Mouse (Mus musculus) bone marrow, adult 2 months (tissue): ENCODE measurements around the gene Gpank1. TPM values are rescaled to one million over a fixed set of nuclear protein-coding genes. Genes with fewer than 3 reads are reported as not detected.

Experiments
- H3K27ac ChIP-seq: fragments of 200-500 bp; 2 replicates; pipeline ENCODE4 v1.5.1; 2012; ENCODE audit warnings: low read depth, mild to moderate bottlenecking, control low read depth, inconsistent platforms, low read length; ENCODE audit not compliant: control insufficient read depth, poor library complexity, insufficient read depth
- H3K4me1 ChIP-seq: fragments of 200-500 bp; 2 replicates; pipeline ENCODE4 v1.6.1; 2011; ENCODE audit warnings: low read length; ENCODE audit not compliant: control insufficient read depth, insufficient read depth
- H3K4me3 ChIP-seq: fragments of 200-500 bp; replicated peaks from 2 replicates; pipeline ENCODE3; 2011; ENCODE audit warnings: mild to moderate bottlenecking, low read depth, low read length, control low read depth; ENCODE audit not compliant: control insufficient read depth
- CTCF ChIP-seq: fragments of 200-500 bp; IDR thresholded peaks from 2 replicates; pipeline ENCODE4 v1.5.1; 2011; ENCODE audit warnings: low read length, control low read depth; ENCODE audit not compliant: control insufficient read depth, insufficient read depth
- POLR2A ChIP-seq: fragments of 200-500 bp; IDR thresholded peaks from 2 replicates; pipeline ENCODE4 v1.6.1; 2011; ENCODE audit warnings: low read depth, mild to moderate bottlenecking, control low read depth, low read length, borderline replicate concordance; ENCODE audit not compliant: control insufficient read depth
- WGBS: fragments of 180-500 bp; shearing (Covaris S2); methylation state at CpG from one replicate; pipeline ENCODE4 v1.1.7; 2018; 5-methylcytosine and 5-hydroxymethylcytosine counted together
- polyA plus RNA-seq: library from polyadenylated mRNA; stranded (reverse); fragments of >200 nt; gene quantifications from 2 replicates; pipeline ENCODE4 v1.2.4, GENCODE M21; 2011; ENCODE audit warnings: low replicate concordance; ENCODE audit not compliant: missing spikeins, insufficient read depth, insufficient read length

Gene Gpank1
- polyA plus RNA-seq: 29.8 and 39.0 TPM in 2 replicates

DNA sequence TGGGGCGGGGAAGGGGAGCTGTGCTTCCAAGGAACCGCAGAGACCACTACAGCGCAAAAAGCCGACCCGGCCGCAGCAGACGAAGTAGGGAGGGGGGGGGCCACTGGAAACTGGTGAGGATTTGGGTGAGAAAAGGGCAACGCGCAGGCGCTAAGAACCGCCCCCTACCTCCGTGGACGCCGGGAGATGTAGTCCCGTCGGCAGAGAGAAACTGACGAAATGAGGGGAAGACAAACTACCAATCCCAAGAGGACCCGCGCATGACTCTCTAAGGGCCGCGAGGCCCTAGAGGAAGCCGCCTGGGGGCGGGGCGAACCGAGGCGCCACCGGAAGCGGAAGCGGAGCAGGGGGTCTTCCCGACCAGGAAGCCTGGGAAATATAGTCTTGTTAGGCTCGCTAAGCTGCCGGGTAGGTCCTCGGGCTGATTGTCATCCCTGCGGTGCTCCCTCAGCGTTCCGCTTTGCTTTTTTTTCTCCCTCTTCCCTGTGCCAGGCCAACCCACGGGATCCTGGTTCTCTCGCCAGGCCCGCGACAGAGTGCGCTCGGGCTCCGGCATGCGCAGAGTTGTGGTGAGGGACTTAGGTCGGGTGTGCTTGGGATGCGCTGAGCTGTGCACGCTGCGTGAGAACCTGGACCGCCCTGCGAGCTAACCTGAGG is at the start of gene Gpank1:
Gene Gpank1 (plus strand): TSS at position 313 of the 657 bp plus-strand sequence.
- under 1% methylated on average over 50 of the region's 50 CpGs for WGBS
- Histone ChIP-seq H3K4me3 (peak within 1 kb of the TSS; percentile 91), H3K27ac (peak within 1 kb of the TSS; percentile 79), H3K4me1 (peaks cover 3% of the 10 kb centered on the region; the same call in 1 of the 2 replicates)
- peak; percentile 66; the same call in 1 of the 2 replicates for TF ChIP-seq POLR2A
- TF ChIP-seq CTCF: no peak

GRCm38 (mm10) chr17:35074097-35074496 is 47.2 kb upstream of the Gpank1 start:
- TF ChIP-seq CTCF (no peak), POLR2A (no peak)
- WGBS: 4% methylated on average over 17 of the region's 17 CpGs
- Histone ChIP-seq H3K4me3 (no peak overlapping the region), H3K27ac (no peak overlapping the region), H3K4me1 (peaks cover 5% of the 10 kb centered on the region; the same call in 1 of the 2 replicates)

DNA sequence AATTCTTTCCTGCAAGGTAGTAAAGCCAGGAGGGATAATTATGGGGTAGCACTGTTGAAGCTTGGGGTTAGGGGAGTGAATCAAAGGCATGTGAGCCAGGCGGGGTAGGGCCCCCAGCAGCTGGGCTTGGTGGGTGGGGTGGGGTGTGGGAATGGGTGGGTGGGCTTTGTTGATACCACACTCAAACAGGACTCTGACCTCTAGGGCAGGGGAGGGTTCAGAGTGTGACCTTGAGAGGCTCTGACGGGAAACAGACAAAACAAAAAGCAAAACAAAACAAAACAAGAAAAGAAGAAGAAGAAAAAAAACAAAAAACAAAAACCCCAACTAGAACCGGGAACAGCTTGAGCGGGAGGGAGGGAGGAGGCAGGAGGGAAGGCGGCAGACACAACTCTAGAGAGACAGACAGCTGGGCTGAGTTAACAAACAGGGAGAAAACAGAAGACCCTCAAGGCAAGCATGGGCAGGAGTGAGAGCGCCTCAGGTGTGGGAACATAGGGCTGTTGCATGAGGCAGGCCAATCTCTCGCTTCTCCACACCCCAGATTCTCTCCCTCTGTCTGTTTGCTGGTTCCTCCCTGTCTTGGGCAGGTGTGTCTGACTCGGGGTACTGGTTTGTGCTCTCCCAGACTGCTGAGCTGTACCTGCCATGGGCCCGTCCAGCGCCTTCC is 44.6 kb upstream of the Gpank1 start, which contains the start of gene Ly6g6e:
Gene Ly6g6e (plus strand): TSS at position 396 of the 670 bp plus-strand sequence.
- H3K4me1 ChIP-seq: peaks cover 5% of the 10 kb centered on the region; the same call in 1 of the 2 replicates
- peak within 1 kb of the TSS; percentile 4 for H3K4me3 ChIP-seq
- WGBS: 63% methylated on average over 10 of the region's 10 CpGs
- TF ChIP-seq POLR2A (no peak), CTCF (no peak)
- no peak within 1 kb of the TSS for H3K27ac ChIP-seq

DNA sequence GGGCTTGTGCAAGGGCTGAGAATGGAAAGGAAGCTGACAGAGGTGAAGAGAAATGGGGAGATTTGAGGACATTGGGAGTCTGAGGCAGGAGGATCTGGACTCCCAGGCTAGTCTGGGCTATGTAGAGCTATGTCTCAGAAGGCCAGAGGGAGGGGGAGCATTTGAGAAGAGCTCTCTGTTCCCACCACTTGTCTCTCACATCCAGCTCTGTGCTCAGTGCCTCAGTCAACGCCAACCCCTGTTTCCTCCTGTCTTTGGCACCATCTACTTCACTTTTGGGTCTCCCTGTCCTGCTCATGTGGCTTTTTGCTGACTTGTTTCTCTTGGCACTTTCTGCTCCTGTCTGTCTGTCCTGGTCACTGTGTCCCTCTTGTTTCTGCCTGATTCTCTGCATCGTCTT is 44.0 kb upstream of the Gpank1 start:
- no peak overlapping the region for H3K4me3 ChIP-seq
- no peak overlapping the region for H3K27ac ChIP-seq
- TF ChIP-seq POLR2A (no peak), CTCF (no peak)
- 11% methylated on average over 2 of the region's 2 CpGs for WGBS
- peaks cover 5% of the 10 kb centered on the region; the same call in 1 of the 2 replicates for H3K4me1 ChIP-seq

GRCm38 (mm10) chr17:35077786-35078233 is 43.4 kb upstream of the Gpank1 start, which contains the start of gene Ly6g6d:
Ly6g6d (minus strand) TSS chr17:35078065.
- H3K27ac ChIP-seq: no peak within 1 kb of the TSS
- 4% methylated on average over 14 of the region's 14 CpGs for WGBS
- H3K4me1 ChIP-seq: peaks cover 5% of the 10 kb centered on the region; the same call in 1 of the 2 replicates
- peak within 1 kb of the TSS; percentile 4 for H3K4me3 ChIP-seq
- TF ChIP-seq CTCF (peak; percentile 60), POLR2A (0 out of 2 replicates have a peak, but pooled peaks have one; percentile 27)

GRCm38 (mm10) chr17:35079778-35080177 is 41.5 kb upstream of the Gpank1 start:
- WGBS: 39% methylated on average over 9 of the region's 9 CpGs
- no peak overlapping the region for H3K4me3 ChIP-seq
- TF ChIP-seq CTCF (peak; percentile 12; the same call in 1 of the 2 replicates), POLR2A (no peak)

GRCm38 (mm10) chr17:35080248-35080647 is 41.0 kb upstream of the Gpank1 start:
- 51% methylated on average over 6 of the region's 6 CpGs for WGBS
- Histone ChIP-seq H3K27ac (peak overlapping the region; percentile 2; the same call in 1 of the 2 replicates), H3K4me1 (peaks cover 5% of the 10 kb centered on the region; the same call in 1 of the 2 replicates), H3K4me3 (no peak overlapping the region)
- TF ChIP-seq POLR2A (no peak), CTCF (no peak)

More at GRCm38 (mm10) chr17:35079778-35080177, 41.5 kb upstream of the Gpank1 start:
- Histone ChIP-seq H3K27ac (peak overlapping the region; percentile 50; the same call in 1 of the 2 replicates), H3K4me1 (peaks cover 5% of the 10 kb centered on the region; the same call in 1 of the 2 replicates)

GRCm38 (mm10) chr17:35080710-35081109 is 40.5 kb upstream of the Gpank1 start:
- Histone ChIP-seq H3K4me1 (peaks cover 5% of the 10 kb centered on the region; the same call in 1 of the 2 replicates), H3K4me3 (no peak overlapping the region), H3K27ac (no peak overlapping the region)
- WGBS: 86% methylated on average over 4 of the region's 4 CpGs
- TF ChIP-seq POLR2A (no peak), CTCF (no peak)
